Mouse (Mus musculus) brain, embryonic 14.5 days (tissue): ENCODE data around the gene Gstm4. TPM values are rescaled to one million over a fixed set of nuclear protein-coding genes. Genes with fewer than 3 reads are reported as not detected.

Experiments used
- DNase-seq: peaks from one replicate; pipeline ENCODE4 v3.0.0-alpha.2; 2011; ENCODE audit warnings: low read depth
- CTCF ChIP-seq: fragments of 200-500 bp; IDR thresholded peaks from 2 replicates; pipeline ENCODE4 v1.5.1; 2012; ENCODE audit warnings: inconsistent platforms, mild to moderate bottlenecking, moderate library complexity, borderline replicate concordance; ENCODE audit not compliant: insufficient read depth, insufficient read length; ENCODE audit errors: extremely low read depth
- POLR2A ChIP-seq: fragments of 200-500 bp; IDR thresholded peaks from 2 replicates; pipeline ENCODE4 v1.6.1; 2012; ENCODE audit warnings: mild to moderate bottlenecking, inconsistent platforms, borderline replicate concordance; ENCODE audit not compliant: poor library complexity, insufficient read depth, insufficient read length, severe bottlenecking; ENCODE audit errors: extremely low read depth
- polyA plus RNA-seq: library from polyadenylated mRNA; depleted of rRNA; stranded (reverse); fragments of >200 nt; gene quantifications from 2 replicates; pipeline ENCODE4 v1.2.3, GENCODE M21; 2012; rRNA removed

Gene Gstm4
- 13.2 and 15.3 TPM in 2 replicates for polyA plus RNA-seq

GRCm38 (mm10) chr3:108044394-108045140 lies at the start of gene Gstm4:
Gstm4 (minus strand) TSS chr3:108044894.
- peak; percentile 89 for DNase-seq
- TF ChIP-seq CTCF (no peak), POLR2A (peak; percentile 25; the same call in 1 of the 2 replicates)

GRCm38 (mm10) chr3:108094146-108094545 lies 49.5 kb upstream of the Gstm4 start:
- peak; percentile 58 for DNase-seq

GRCm38 (mm10) chr3:108093306-108093705 lies 48.6 kb upstream of the Gstm4 start:
- no peak for TF ChIP-seq CTCF
- no peak for TF ChIP-seq POLR2A
- DNase-seq = peak; percentile 36

More at GRCm38 (mm10) chr3:108094146-108094545, 49.5 kb upstream of the Gstm4 start:
- TF ChIP-seq POLR2A (no peak), CTCF (no peak)

GRCm38 (mm10) chr3:108092536-108093115 lies 47.9 kb upstream of the Gstm4 start, which contains the start of gene Gnat2:
Gnat2 (plus strand) TSS chr3:108092789.
- no peak for DNase-seq

GRCm38 (mm10) chr3:108092030-108092429 lies 47.3 kb upstream of the Gstm4 start:
- TF ChIP-seq POLR2A (no peak), CTCF (no peak)
- no peak for DNase-seq

More at GRCm38 (mm10) chr3:108092536-108093115, 47.9 kb upstream of the Gstm4 start, which contains the start of gene Gnat2:
- TF ChIP-seq CTCF (no peak), POLR2A (no peak)

GRCm38 (mm10) chr3:108090561-108090960 lies 45.9 kb upstream of the Gstm4 start:
- no peak for DNase-seq
- TF ChIP-seq POLR2A = no peak
- no peak for TF ChIP-seq CTCF

GRCm38 (mm10) chr3:108089916-108090315 lies 45.2 kb upstream of the Gstm4 start:
- no peak for DNase-seq
- TF ChIP-seq CTCF (no peak), POLR2A (no peak)

- DNase-seq = no peak
- no peak for TF ChIP-seq CTCF
- no peak for TF ChIP-seq POLR2A
Observed at GRCm38 (mm10) chr3:108088842-108089380, 44.2 kb upstream of the Gstm4 start.

GRCm38 (mm10) chr3:108087329-108087728 lies 42.6 kb upstream of the Gstm4 start:
- TF ChIP-seq POLR2A (no peak), CTCF (no peak)
- no peak for DNase-seq

- no peak for TF ChIP-seq POLR2A
- DNase-seq = peak; percentile 67
Observed at GRCm38 (mm10) chr3:108086470-108086979, 41.8 kb upstream of the Gstm4 start, which contains the start of gene Ampd2. Ampd2 (minus strand) TSS chr3:108086651.
